Mouse (Mus musculus) gastrocnemius, postnatal 10 days (tissue): ENCODE results near the gene S1pr4. TPM values are rescaled to one million over a fixed set of nuclear protein-coding genes. Genes with fewer than 3 reads are reported as not detected.
A peak's percentile ranks its signal among the peaks of the same experiment; 100 is the strongest.

Experiments
- DNase-seq: peaks from one replicate; pipeline ENCODE4 v3.0.0; 2021; ENCODE audit warnings: mixed read lengths
- total RNA-seq, 2 experiments: library from RNA; stranded (reverse); gene quantifications; 2 replicates each; pipeline ENCODE4 v1.2.3; 2021

Gene S1pr4
- total RNA-seq, 2 experiments from 2014 or later = 0.56 to 0.61 TPM

DNA sequence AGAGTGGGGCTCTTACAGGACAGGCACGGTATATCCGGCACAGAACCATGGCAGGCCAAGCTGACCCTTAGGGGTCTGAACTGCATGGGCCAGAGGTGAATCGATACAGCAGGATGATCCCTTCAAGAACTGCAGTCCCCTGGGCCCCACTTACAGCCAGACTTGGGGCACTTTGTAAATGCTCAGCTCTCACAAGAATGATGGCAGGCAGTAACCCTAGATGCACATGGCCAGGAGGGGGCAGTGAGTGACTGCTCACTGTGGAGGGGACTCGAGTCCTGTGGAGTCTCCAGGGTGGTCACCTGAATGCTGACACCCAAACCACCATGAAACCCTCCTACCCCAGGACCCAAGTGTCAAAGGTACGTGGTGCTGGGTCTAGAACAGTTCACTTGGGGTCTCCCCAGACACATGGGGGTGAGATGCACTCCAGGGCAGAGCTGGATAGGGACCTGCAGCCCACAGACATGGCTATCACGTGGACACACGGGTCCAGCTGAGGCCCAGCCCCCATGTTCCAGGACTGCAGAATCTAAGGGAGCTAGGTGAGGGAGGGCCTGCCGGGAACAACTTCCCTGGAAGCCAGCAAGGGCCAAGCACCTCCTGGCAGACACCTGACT lies 6.2 kb downstream of the S1pr4 start:
- no peak for DNase-seq

DNA sequence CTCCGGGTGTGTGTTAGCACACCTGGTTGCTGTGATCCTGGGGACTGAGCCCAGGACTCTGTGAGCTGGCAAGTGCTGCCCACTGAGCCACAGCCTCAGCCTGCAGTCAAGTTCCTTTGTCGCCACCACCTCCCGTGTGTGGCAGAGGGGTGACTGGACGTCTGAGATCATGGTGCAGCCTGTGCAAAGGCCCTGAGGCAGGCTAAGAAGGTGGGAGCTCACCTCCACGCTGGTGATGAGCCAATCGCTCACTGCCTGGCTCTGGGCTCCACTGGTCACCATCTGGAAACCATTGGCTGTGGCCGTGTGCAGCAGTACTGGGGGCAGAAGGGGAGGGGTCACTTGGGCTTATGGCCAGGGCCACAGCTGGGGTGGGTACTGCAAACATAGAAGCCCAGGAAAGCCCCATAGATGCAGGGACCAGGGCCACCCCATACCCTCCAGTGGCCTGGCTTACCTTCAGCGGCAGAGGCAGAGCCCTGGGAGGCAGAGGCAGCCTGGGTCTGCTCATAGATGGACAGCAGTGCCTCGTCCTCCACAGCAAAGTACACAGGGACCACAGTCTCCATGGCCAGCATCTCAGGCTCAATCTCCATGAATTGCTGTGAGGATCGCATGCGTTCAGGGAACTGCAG lies 7.2 kb downstream of the S1pr4 start:
- no peak for DNase-seq

DNA sequence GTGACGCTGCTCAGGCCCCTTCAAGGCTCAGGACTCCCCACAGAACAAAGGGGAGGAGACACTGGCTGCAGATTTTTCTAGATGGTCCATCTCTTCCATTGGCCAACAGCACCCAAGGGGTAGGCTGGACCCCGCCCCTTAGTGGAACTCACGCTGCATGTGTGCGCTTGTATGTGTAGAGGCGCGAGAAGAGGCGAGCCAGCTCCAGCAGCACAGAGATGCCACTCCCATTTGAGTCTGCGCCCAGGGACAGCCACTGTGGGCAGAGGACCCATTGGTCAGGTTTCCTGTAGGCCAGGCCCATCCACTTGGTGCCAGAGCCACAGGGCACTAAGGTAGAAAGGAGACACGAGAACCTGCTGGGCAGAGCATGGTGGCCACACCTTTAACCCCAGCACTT lies 8.9 kb downstream of the S1pr4 start:
- DNase-seq = no peak

DNA sequence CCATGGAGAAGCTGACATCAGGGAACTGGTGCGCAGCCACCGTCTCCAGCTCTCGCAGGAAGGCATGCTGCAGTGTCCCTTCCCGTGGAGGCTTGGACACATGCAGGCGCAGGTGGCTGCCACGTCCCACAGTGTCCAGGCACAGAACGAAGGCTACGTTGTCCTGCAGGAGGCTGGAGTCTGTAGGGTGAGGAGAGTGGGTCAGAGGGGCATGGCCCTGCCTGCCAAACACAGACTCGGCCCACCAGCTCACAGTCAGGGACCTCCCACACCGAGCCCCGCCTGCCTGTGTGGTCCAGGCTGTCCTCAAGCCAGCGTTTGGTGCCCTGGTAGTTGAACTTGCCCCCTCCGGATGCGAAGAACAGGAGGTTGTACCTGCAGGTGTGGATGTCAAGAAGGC lies 10.0 kb downstream of the S1pr4 start:
- no peak for DNase-seq

DNA sequence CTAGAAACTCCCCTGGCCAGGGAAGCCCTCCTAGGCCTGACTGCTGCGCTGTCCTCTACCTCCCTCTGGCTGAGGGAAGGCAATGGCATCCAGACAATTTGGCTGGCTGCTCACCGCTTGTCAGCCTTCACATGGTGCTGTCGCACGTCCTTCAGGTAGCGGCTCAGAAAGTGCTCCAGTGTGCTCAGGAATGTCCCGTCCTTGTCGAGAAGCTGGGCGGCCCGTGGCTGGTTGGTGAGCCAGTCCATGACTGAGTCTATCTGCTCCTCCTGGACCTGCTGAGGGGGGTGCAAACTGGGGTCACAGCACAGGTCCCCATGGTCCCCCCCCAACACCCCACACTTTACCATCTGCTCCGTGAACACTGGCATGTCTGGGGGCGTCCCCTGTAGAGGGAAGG lies 11.9 kb downstream of the S1pr4 start:
- no peak for DNase-seq

DNA sequence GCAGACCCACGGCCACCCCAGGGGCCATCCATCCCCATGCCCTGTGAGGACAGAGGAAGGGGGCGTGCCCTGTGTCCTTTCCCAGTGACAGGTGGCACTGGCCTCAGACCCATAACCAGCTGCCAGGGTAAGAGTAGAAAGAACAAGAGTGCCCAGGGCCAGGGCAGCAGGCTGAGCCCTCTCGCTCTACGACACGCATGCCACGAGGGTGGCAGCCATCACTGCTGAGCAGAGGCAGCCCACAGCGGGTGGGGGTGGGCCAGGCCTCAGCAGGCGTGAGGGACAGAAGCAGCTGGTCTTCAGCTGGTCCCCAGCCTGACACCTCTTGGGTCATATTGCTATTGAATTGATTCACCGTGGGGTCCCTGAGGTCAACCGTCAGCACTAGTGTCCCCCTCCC lies 13.4 kb downstream of the S1pr4 start:
- DNase-seq = no peak

DNA sequence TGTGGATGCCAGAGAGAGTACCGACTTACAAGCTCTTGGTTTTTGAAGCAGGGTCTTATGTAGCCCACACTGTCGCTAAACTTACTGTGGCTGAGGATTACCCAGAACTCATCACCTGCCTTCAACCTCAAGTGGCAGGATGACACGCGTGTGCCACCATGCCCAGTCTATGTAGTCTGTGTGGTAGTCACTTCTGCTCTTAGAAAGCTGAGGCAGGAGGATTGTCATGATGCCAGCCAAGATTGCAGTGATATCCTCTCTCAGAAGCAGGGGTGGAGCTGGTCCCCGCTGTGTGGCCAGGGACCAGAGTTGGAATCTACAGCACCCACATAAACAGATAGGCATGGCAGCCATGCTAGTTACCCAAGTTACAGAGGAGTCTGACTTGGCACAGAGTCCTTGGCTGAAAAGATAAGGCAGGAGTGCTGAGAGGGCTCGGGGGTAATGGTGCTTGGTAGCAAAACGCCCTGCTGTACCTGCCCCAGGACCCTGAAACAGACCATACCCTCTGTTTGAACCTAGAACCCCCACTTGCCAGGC lies 14.4 kb downstream of the S1pr4 start:
- no peak for DNase-seq

DNA sequence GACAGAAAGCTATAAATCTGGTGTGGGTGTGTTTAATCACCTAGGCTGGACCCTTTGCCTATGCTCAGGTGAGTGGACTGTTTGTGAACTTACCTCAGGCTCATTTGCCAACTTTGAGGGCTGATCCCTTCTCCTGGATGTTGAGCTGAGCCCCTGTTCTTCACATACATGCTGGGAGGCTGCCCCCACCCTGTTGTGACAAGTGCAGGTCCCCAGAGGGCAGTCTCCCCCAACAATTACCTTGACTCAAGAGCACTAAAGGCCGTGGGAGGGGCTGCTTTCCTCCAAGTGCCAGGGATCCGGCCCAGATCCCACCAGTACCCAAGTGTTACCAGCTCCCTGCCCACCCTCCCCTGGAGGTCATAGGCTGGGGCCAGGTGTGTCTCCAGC lies 14.9 kb downstream of the S1pr4 start:
- no peak for DNase-seq

DNA sequence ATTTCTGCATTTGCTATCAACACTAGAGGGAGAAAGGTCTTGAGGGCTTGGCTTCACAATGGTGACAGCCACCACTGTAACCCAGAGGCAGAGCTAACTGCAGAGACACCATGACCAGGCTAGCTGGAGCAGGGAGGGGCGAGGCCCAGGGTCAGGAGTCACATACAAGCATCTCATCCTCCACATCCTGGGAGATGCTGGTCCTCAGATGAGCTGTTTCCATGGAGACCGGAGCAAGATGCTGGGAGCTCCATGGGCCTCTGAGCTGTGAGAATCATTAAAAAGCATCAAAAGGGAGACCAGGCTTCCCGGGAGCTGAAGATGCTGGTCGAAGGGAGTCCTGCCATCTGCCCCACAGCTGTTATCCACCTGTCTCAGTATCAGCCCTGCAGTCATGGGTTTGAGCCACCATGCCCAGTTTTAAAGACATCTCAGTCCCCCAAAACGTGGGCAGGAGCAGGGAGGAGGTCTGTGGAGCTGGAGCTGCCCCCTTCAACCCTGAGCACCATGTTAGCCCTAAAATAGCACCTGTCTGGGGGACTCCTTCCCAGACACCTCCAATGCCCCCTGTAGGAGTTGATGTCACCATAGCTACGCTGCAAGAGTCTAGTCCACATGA lies 15.4 kb downstream of the S1pr4 start:
- no peak for DNase-seq

DNA sequence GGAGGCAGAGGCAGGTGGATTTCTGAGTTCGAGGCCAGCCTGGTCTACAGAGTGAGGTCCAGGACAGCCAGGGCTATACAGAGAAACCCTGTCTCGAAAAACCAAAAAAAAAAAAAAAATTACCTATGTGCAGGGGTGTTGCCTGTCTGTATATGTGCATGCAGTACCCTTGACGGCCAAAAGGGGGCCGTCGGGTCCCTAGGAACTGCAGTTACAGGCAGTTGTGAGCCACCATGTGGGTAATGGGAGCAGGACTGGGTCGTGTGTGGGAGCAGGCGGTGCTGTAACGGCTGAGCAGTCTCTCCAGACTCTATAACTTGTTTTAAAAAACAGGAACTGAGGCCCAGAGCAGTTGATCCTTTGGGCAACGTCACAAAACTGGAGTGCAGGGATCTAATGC lies 15.9 kb downstream of the S1pr4 start:
- DNase-seq = no peak

DNA sequence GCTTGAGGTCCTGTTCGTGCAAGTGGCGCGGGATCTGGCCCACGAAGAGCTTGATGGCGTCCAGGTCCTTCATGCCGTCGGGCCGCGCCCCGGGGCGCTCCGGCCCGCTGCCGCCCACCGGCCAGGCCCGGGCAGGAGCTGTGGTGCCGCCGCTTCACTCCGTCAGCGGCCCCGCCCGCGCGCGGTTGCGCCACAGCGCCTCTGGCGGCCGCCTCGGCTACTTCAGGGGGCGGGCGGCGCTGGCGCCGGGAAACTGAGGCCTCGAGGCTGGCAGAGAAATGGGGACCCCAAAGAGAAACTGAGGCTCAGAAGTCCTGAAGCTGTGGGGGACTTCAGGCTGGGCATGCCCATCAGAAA lies 17.4 kb downstream of the S1pr4 start, which contains the start of gene Celf5:
Gene Celf5, minus strand, starts transcription at position 177 of the 357 bp plus-strand sequence.
- peak; percentile 65 for DNase-seq

DNA sequence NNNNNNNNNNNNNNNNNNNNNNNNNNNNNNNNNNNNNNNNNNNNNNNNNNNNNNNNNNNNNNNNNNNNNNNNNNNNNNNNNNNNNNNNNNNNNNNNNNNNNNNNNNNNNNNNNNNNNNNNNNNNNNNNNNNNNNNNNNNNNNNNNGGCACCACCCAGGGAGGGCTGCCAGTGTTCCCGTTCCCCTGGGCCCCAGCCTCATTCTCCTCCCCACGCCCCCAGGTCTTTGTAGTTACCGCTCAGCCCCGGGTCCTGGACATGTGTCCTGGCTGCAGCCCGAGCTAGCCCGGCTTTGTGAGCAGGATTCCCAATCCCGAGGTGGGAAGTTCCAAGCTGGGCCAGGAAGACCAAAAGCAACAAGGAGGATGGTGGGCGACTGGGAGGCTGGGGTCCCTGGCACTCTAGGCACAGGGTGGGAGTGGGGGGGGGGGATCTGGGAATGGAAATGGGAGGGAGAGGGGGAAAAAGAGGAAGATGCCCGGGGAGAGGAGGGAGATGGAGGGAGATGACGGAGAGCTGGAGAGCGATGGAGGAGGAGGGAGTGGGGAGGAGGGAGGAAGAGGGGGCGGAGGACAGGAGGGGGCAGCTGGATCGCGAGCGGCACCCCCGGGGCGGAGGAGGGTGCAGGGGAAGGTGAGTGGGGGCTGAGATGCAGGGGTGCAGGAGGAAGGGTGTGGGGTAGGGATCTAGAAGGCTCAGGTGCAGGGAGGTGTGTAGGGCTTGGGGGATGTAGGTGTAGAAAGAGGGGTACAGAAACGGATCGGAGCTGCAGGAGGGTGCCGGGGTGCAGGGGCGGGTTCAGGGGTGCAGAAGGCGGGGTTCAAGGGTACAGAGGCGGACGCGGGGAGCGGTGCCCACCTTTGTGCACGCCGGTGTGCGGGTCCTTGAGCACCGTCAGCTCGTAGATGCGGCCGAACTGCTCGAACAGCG lies 18.1 kb downstream of the S1pr4 start:
- DNase-seq = no peak

DNA sequence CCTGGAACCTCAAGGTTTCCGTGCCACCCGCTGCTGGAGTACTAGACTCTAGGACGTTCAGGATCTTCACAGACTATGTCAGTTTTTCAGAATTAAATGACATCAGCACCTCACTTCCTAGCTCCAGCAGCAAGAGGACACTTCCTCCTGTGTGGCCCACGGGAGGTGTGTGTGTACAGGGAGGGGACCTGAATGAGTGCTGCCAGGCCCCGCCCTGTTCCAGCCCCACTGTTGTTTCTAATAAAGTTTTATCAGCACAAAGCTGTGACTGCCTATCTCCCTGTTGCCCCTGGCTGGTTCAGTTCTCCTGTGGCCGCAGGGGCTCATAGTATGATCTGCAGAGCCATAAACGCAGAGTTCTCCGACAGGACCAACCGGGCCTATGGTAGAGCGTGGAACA lies 25.5 kb downstream of the S1pr4 start:
- no peak for DNase-seq

DNA sequence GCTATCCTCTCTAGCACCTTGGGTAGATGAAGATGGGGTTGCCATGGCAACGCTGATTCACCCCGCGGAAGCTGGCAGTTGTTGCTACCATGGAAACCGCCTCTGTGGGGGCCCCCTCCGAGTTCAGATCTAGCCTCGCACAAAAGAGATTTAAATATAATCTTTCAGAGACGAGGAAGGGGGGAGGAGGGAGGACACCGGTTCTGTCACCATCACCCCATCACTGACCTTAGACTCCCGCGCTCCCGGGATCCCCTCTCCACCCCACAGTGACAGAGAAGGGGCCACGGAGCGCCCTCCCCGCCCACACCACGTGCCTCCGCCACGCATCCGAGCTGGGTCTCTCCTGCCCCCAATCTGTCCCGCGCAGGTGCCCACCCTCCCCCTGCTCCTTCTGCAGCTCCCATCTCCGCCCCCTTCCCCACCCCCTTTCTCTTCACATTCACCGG lies 26.9 kb downstream of the S1pr4 start:
- DNase-seq = no peak

DNA sequence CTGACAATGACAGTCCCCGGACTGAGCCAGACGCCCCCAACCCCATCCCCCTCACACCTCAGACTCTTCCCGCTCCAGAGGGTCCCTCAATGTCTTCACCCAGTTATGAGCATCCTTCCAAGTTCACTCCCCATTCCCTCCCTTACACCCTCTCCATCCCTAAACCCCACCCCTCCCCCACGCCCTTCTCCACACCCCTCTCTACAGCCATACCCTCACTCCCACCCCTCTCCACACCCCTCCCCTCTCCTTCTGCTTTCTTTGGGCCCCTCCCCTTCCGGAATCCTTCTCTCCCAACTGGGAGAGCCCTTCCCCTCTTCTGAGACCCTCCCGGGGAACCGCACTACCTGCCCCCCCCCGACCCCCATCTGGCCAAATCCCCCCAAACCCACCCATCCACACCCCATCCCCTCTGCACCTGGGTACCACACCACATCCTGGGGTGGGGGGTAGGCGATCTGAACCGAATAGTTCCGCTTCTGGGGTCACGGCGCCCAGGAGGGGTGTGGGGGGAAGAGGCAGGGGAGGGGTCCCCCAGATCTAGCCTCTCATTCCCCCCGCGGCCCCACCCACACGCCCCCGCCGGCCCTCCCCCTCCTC lies 27.4 kb downstream of the S1pr4 start:
- DNase-seq = no peak

DNA sequence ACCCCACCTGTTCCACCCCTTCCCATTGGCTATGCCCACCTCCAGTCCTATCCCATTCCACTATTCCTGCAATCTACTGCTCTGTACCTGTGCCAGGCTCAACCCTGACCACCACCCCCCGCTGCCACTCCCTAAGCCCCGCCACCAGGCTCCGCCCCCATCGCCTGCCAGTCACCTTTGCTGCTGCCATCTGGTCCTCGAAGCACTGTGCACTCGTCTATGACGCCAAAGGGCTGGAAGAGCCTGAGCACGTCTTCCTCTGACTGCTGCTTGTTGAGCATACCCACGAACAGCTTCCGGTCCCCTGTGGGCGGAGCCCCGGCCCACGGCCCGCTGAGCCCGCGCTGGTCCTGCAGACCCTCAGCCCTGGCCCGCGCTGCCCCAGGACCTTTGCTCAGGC lies 29.5 kb downstream of the S1pr4 start:
- DNase-seq = no peak

DNA sequence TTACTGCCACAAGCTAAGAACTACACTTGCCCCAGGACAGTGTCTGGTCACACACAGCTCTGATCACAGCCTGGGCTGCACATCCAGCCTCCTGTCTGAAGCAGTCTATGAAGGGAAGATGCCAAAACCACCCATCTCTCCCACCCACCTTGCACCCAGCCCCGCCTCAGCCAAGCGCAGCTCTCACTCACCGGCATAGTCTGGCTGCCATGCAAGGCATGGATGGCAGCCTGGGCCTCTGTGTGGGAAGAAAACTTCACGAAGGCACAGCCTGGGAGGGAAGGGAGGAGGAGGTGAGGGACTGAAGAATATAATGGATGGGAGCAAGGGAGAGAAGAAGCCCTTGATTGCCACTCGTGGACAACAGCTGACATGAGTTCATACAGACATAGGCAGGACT lies 30.7 kb downstream of the S1pr4 start:
- DNase-seq = no peak

DNA sequence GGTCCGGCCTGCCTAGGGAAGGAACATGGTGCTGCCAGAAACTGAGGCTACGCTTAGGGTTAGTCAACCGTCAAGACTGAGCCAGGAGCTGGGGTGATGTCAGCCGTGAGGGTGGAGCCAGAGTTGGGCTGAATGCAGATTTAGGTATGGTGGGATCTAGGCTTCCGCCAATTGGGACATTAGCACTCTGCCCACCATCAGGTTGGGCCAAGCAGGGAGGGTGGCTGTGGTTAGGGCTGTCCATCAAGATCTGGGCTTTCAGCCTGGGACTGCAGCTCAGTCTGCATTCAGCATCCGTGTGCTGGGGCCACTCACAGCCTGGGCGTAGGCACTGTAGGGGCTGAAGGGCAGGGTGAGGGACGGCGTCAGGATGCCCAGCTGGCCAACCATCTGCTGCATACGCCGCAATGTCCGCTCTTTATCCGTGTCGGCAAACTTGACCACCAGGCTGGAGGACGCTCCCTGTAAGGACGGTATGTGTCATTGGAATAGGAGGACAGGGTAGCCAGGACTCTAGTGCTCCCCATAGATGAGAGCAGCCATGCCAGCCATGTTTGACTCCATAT lies 32.2 kb downstream of the S1pr4 start:
- DNase-seq = no peak

DNA sequence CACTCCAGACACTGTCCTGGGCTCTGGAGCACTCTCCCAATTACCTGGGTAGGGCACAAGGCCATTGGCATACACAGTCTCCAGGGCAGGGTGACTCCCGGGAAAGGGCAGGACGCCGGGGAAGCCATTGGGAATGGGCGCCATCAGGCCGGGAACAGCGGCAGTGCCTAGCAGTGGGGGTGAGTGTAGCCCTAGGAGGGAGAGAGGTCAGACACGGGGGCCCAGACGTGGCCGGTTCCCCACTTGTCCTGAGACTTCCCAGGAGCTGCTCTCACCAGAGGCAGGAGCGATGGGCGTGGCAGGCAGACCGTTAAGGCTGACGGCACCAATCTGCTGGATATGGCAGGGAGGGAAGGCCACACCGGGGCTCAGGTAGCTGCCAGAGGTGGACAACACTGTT lies 33.1 kb downstream of the S1pr4 start:
- DNase-seq = no peak

DNA sequence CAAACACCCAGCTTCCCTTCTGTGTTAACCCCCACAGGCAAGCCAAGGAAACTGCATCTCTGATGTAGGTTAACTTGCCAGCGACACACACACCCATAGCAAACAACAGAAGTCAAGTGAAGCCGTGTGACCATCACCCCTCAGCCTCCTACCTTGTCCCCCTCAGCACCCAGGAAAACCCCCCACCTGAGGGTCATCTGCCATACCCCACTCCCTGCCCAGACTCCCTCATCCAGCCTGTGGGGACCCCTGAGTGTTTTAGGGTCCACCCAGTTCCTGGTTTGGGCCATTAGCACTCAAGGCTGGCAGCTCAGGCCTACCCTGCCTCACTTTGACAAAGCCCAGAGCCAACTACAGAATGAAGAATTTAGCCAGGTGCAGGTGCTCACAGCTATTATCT lies 33.9 kb downstream of the S1pr4 start:
- DNase-seq = peak; percentile 3

DNA sequence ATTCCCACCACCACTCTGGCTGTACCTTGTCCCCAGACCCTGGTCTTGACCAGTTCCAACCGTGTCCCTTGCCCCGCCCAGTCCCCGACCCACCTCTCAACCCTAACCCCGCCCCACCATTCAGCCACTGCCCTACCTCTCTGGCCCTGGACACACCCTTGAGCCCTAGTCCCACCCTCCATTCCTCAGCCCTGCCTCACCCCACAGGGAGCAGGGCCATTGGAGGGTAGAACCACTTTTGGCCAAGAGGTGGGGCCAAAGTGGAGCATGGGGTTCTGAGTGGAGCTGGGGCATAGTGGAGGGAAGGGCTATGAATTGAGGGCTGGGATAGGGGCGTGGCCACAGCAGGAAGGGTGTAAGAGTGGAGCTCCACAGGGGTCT lies 34.7 kb downstream of the S1pr4 start:
- DNase-seq = peak; percentile 3
